Mouse (Mus musculus): ENCODE data around the gene Tmc4. TPM values are rescaled to one million over a fixed set of nuclear protein-coding genes. Genes with fewer than 3 reads are reported as not detected.

The Tmc4 gene
- polyA plus RNA-seq, 1 experiment from 2014 or later, result 104 TPM

DNA sequence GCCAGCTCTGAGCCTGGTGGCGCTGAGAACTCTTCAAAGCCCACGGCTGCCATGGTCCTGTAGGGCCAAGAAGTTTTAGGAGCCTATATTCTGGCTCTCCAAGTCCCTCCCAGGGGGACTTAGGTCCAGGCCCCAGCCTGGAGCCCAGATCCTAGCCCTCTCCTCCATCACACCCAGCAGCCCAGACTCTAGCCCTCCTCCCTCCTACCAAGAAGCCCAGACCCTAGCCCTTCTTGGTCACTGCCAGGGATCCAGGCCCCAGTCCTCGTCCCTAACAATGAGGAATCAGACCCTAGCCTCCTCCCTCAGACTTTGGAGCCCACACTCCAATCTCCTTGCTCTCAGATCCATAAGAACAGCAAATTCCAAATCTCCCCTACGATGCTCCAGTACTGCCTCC, 48.3 kb downstream of the Tmc4 start:
- peak; percentile 42 for ATAC-seq
- Histone ChIP-seq H3K27ac (ENCODE audit: low read length) (no peak overlapping the region), H3K36me3 (ENCODE audit: control insufficient read depth, insufficient read depth, low read length) (no peaks in the 10 kb centered on the region), H3K9me3 (ENCODE audit: control insufficient read depth, low read length) (no peaks in the 10 kb centered on the region), H3K9ac (ENCODE audit: low read depth, low read length) (peak overlapping the region; percentile 74), H3K4me3 (ENCODE audit: low read length) (peak overlapping the region; percentile 57), H3K27me3 (replicated peaks; ENCODE audit: control insufficient read depth, insufficient read depth, low read length) (no peaks in the 10 kb centered on the region), H3K4me2 (ENCODE audit: low read depth, low read length) (peak overlapping the region; percentile 96), H3K4me1 (ENCODE audit: control insufficient read depth, insufficient read depth, low read length) (peaks cover 14% of the 10 kb centered on the region)
- 33% methylated on average over 4 of the region's 4 CpGs for WGBS

DNA sequence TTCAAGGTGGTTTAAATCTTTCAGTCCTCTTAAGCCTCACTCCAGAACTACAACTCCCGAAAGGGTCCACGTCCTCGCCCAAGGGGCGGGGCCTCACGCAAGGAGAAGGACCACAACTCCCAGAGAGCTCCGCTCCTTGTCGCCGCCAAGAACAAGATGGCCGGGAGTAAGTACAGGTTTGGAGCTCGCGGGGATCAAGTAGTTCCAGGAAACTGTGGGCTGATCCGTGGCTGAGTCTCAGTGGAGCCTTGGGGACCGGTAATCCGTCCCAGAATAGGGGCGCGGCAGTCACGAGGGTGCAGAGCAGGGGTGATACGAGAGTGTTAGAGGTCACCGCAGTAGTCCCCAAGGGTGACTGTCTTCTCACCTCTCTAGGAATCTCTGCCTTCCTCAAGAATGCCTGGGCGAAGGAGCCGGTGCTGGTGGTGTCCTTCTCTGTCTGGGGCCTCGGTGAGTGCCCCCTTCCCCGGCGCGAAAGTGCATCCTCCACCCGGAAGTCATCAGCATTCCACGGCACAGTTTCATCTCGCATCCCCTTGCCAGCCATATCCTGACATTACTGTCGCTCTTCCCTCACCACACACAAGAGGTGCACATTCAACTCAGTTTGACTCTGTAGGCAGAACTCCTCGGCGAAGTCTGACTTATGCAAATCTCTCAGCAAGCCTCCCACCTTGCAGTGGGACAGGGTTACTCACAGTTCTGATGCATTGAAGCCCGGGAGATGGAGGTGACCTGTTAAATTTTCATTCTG, 59.9 kb downstream of the Tmc4 start, which contains the start of gene Ndufa3:
Ndufa3 (plus strand) TSS at position 132 of the 754 bp plus-strand sequence.
- ATAC-seq, result peak; percentile 98
- Histone ChIP-seq H3K9me3 (ENCODE audit: control insufficient read depth, low read length) (no peaks in the 10 kb centered on the region), H3K4me3 (ENCODE audit: low read length) (peak within 1 kb of the TSS; percentile 85), H3K9ac (ENCODE audit: low read depth, low read length) (peak within 1 kb of the TSS; percentile 81), H3K27ac (ENCODE audit: low read length) (peak within 1 kb of the TSS; percentile 40), H3K27me3 (replicated peaks; ENCODE audit: control insufficient read depth, insufficient read depth, low read length) (no peaks in the 10 kb centered on the region), H3K4me1 (ENCODE audit: control insufficient read depth, insufficient read depth, low read length) (peaks cover 4% of the 10 kb centered on the region; the same call in 1 of the 2 replicates), H3K36me3 (ENCODE audit: control insufficient read depth, insufficient read depth, low read length) (peaks cover 8% of the 10 kb centered on the region; the same call in 1 of the 2 replicates), H3K4me2 (ENCODE audit: low read depth, low read length) (peak within 1 kb of the TSS; percentile 86)
- under 1% methylated on average over 32 of the region's 32 CpGs for WGBS

DNA sequence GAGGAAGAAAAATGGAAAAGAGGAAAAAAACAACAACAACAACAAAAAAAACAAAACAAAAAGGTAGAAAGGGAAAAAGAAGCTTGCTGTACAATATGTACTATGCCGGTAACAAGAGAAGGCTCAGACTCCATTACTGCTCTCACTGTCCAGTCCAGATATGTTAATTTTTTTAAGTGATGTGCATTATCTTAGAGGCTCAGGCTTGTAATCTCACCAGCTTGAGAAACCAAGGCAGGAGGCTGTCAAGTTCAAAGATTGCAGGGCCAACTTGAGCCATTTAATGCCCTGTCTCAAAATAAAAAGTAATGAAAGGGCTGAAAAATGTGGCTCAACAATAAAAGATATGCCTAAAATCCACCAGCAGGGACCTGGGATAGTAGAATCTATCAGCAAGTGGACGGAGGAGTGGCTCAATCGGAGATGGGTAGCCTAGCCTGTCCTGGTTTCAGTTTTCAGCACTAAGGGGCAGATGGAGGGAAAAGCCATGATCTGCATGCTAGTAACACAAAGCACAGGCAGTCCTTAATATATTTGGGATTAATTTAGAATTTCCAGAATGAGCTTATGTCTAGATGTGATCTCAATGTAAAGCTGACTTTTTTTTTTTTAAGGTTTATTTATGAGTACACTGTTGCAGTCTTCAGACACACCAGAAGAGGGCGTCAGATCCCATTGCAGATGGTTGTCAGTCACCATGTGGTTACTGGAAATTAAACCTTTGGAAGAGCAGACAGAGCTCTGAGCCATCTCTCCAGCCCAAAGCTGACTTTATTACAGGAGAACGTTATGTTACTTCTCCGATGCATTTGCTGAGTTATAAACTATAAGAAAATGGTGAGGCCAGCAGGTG, 60.7 kb downstream of the Tmc4 start:
- ATAC-seq, result peak; percentile 24

GRCm38 (mm10) chr7:3616057-3616388, 61.3 kb downstream of the Tmc4 start, which contains the start of gene Oscar:
Gene Oscar (minus strand): TSS chr7:3616157.
- no peak for ATAC-seq
- H3K9ac ChIP-seq (ENCODE audit: low read depth, low read length), result no peak within 1 kb of the TSS
- no peak within 1 kb of the TSS for H3K27ac ChIP-seq (ENCODE audit: low read length)
- no peaks in the 10 kb centered on the region for H3K27me3 ChIP-seq (replicated peaks; ENCODE audit: control insufficient read depth, insufficient read depth, low read length)
- WGBS, result 86% methylated on average over 4 of the region's 4 CpGs
- H3K4me3 ChIP-seq (ENCODE audit: low read length), result peak within 1 kb of the TSS; percentile 85
- peak within 1 kb of the TSS; percentile 17; the same call in 1 of the 2 replicates for H3K4me2 ChIP-seq (ENCODE audit: low read depth, low read length)
- peaks cover 4% of the 10 kb centered on the region; the same call in 1 of the 2 replicates for H3K4me1 ChIP-seq (ENCODE audit: control insufficient read depth, insufficient read depth, low read length)
- no peaks in the 10 kb centered on the region for H3K9me3 ChIP-seq (ENCODE audit: control insufficient read depth, low read length)
- peaks cover 4% of the 10 kb centered on the region; the same call in 1 of the 2 replicates for H3K36me3 ChIP-seq (ENCODE audit: control insufficient read depth, insufficient read depth, low read length)

More for the DNA sequence above, 60.7 kb downstream of the Tmc4 start:
- H3K4me2 ChIP-seq (ENCODE audit: low read depth, low read length), result peak overlapping the region; percentile 17; the same call in 1 of the 2 replicates
- peak overlapping the region; percentile 81; the same call in 1 of the 2 replicates for H3K9ac ChIP-seq (ENCODE audit: low read depth, low read length)
- H3K9me3 ChIP-seq (ENCODE audit: control insufficient read depth, low read length), result no peaks in the 10 kb centered on the region
- no peaks in the 10 kb centered on the region for H3K27me3 ChIP-seq (replicated peaks; ENCODE audit: control insufficient read depth, insufficient read depth, low read length)
- peaks cover 4% of the 10 kb centered on the region; the same call in 1 of the 2 replicates for H3K36me3 ChIP-seq (ENCODE audit: control insufficient read depth, insufficient read depth, low read length)
- peaks cover 4% of the 10 kb centered on the region; the same call in 1 of the 2 replicates for H3K4me1 ChIP-seq (ENCODE audit: control insufficient read depth, insufficient read depth, low read length)
- 44% methylated on average over 6 of the region's 6 CpGs for WGBS
- peak overlapping the region; percentile 85 for H3K4me3 ChIP-seq (ENCODE audit: low read length)
- no peak overlapping the region for H3K27ac ChIP-seq (ENCODE audit: low read length)

Small RNA genes lying within 50 kb of the gene (microRNA-seq; reads per million reads assigned to microRNA genes)
- gene Mir3572, result 1.6 reads per million

Other genes with a start within 250 kb of the Tmc4 start
- 0.09 TPM in 1 of 2 replicates, not detected in the other for gene Tarm1, start 174.9 kb downstream of the Tmc4 start, polyA plus RNA-seq (2015; fragmentation: Nextera tagmentation; extraction: Ambion mirVana)
- 0.07 TPM in 1 of 2 replicates, not detected in the other for gene Oscar, start 61.4 kb downstream of the Tmc4 start, polyA plus RNA-seq (2015; fragmentation: Nextera tagmentation; extraction: Ambion mirVana)
- gene Ndufa3, start 60.2 kb downstream of the Tmc4 start, polyA plus RNA-seq (2015; fragmentation: Nextera tagmentation; extraction: Ambion mirVana), result 531 and 551 TPM in 2 replicates
- gene Tfpt, start 47.6 kb downstream of the Tmc4 start, polyA plus RNA-seq (2015; fragmentation: Nextera tagmentation; extraction: Ambion mirVana), result 15.5 and 18.0 TPM in 2 replicates
- gene Prpf31, start 47.6 kb downstream of the Tmc4 start, polyA plus RNA-seq (2015; fragmentation: Nextera tagmentation; extraction: Ambion mirVana), result 70.6 and 81.1 TPM in 2 replicates
- 43.2 and 46.1 TPM in 2 replicates for gene Cnot3, start 32.3 kb downstream of the Tmc4 start, polyA plus RNA-seq (2015; fragmentation: Nextera tagmentation; extraction: Ambion mirVana)
- gene Leng1, start 11.7 kb downstream of the Tmc4 start, polyA plus RNA-seq (2015; fragmentation: Nextera tagmentation; extraction: Ambion mirVana), result 16.8 and 17.3 TPM in 2 replicates
- gene Tsen34, start 15.3 kb upstream of the Tmc4 start, polyA plus RNA-seq (2015; fragmentation: Nextera tagmentation; extraction: Ambion mirVana), result 191 and 208 TPM in 2 replicates
- gene Mboat7, start 16.0 kb upstream of the Tmc4 start, polyA plus RNA-seq (2015; fragmentation: Nextera tagmentation; extraction: Ambion mirVana), result 54.8 and 60.7 TPM in 2 replicates
- 1,268 and 1,365 TPM in 2 replicates for gene Rps9, start 26.4 kb upstream of the Tmc4 start, polyA plus RNA-seq (2015; fragmentation: Nextera tagmentation; extraction: Ambion mirVana)
- gene Pirb, start 42.8 kb upstream of the Tmc4 start, polyA plus RNA-seq (2015; fragmentation: Nextera tagmentation; extraction: Ambion mirVana), result 0.94 and 1.1 TPM in 2 replicates
- 0.07 TPM in 1 of 2 replicates, not detected in the other for gene Gm15448, start 148.1 kb upstream of the Tmc4 start, polyA plus RNA-seq (2015; fragmentation: Nextera tagmentation; extraction: Ambion mirVana)
- gene Pira2, start 167.5 kb upstream of the Tmc4 start, polyA plus RNA-seq (2015; fragmentation: Nextera tagmentation; extraction: Ambion mirVana), result 0.32 and 0.39 TPM in 2 replicates
- 0.10 and 0.17 TPM in 2 replicates for gene Gm14548, start 220.6 kb upstream of the Tmc4 start, polyA plus RNA-seq (2015; fragmentation: Nextera tagmentation; extraction: Ambion mirVana)
- 0.24 and 0.34 TPM in 2 replicates for gene Lilra6, start 237.9 kb upstream of the Tmc4 start, polyA plus RNA-seq (2015; fragmentation: Nextera tagmentation; extraction: Ambion mirVana)

Data from intestine, embryonic 16.5 days (tissue).